Mouse (Mus musculus) G1E (cell line): ENCODE results near the gene Slc15a1. TPM values are rescaled to one million over a fixed set of nuclear protein-coding genes. Genes with fewer than 3 reads are reported as not detected.

Experiments used
- ATAC-seq: 2 replicates; pipeline ENCODE4 v1.8.0; 2016; ENCODE audit warnings: mild to moderate bottlenecking; ENCODE audit not compliant: insufficient number of reproducible peaks, poor library complexity, low FRiP score, severe bottlenecking; ENCODE audit errors: extremely low read depth
- DNase-seq: peaks from one replicate; pipeline ENCODE4 v3.0.0; 2012; ENCODE audit warnings: low spot score
- H3K27me3 ChIP-seq: 2 replicates; pipeline ENCODE4 v1.6.1; 2012; ENCODE audit warnings: mild to moderate bottlenecking, low read length, inconsistent platforms; ENCODE audit not compliant: insufficient read depth
- H3K36me3 ChIP-seq: replicated peaks from 2 replicates; pipeline ENCODE3; 2012; ENCODE audit warnings: mild to moderate bottlenecking, inconsistent platforms
- H3K4me1 ChIP-seq: 2 replicates; pipeline ENCODE4 v1.6.1; 2012; ENCODE audit warnings: low read depth, low read length, inconsistent platforms, mixed read lengths; ENCODE audit not compliant: insufficient read depth
- H3K4me3 ChIP-seq: 2 replicates; pipeline ENCODE4 v1.5.1; 2012; ENCODE audit warnings: low read depth, mild to moderate bottlenecking, inconsistent platforms, low read length, moderate library complexity, mixed read lengths
- H3K9me3 ChIP-seq: replicated peaks from 2 replicates; pipeline ENCODE4 v1.6.1; 2012; ENCODE audit warnings: inconsistent platforms
- CTCF ChIP-seq: IDR thresholded peaks from 2 replicates; pipeline ENCODE4 v1.5.1; 2012; ENCODE audit warnings: low read depth, low read length, inconsistent platforms, mixed read lengths
- GATA1 ChIP-seq: IDR thresholded peaks from 2 replicates; pipeline ENCODE4 v1.6.1; 2012; ENCODE audit warnings: borderline replicate concordance, low read length, inconsistent platforms, mixed read lengths
- GATA2 ChIP-seq: IDR thresholded peaks from 2 replicates; pipeline ENCODE4 v1.6.1; 2012; ENCODE audit warnings: low read depth, low read length, inconsistent platforms, borderline replicate concordance
- POLR2AphosphoS5 ChIP-seq: IDR thresholded peaks from 2 replicates; pipeline ENCODE4 v1.6.1; 2012; ENCODE audit warnings: low read depth, low read length, inconsistent platforms; ENCODE audit not compliant: insufficient replicate concordance
- TAL1 ChIP-seq: conservative IDR thresholded peaks from 2 replicates; pipeline ENCODE4 v1.6.1; 2012; ENCODE audit warnings: low read depth, low read length, inconsistent platforms, mixed read lengths
- polyA plus RNA-seq: library from polyadenylated mRNA; stranded (reverse); fragments of >175 nt; gene quantifications from 2 replicates; pipeline ENCODE4 v1.2.3, GENCODE M21; 2012
- total RNA-seq, 2 experiments: library from RNA; stranded (forward) in 1 of 2; stranded (reverse) in 1 of 2; fragments of 200-1000 nt in 1 of 2; fragments of >200 nt in 1 of 2; fragmentation: Nextera tagmentation in 1 of 2; gene quantifications; 2 replicates each; pipeline ENCODE4 v1.2.3; 2014 to 2017

The Slc15a1 gene
- total and polyA plus RNA-seq, 3 experiments, result 0.05 TPM; not detected in 2

GRCm38 (mm10) chr14:121425004-121425793, 79.9 kb downstream of the Slc15a1 start:
- Histone ChIP-seq H3K4me1 (peaks cover 40% of the 10 kb centered on the region), H3K27me3 (peaks cover 7% of the 10 kb centered on the region; the same call in 1 of the 2 replicates), H3K36me3 (no peaks in the 10 kb centered on the region), H3K4me3 (no peak overlapping the region; the same call in 1 of the 2 replicates), H3K9me3 (peaks cover 2% of the 10 kb centered on the region; the same call in 1 of the 2 replicates)
- TF ChIP-seq POLR2AphosphoS5, result peak; percentile 64; the same call in 1 of the 2 replicates
- TF ChIP-seq CTCF, result no peak
- no peak for TF ChIP-seq GATA2
- no peak for ATAC-seq
- DNase-seq, result no peak

- H3K9me3 ChIP-seq, result peaks cover 2% of the 10 kb centered on the region; the same call in 1 of the 2 replicates
- no peaks in the 10 kb centered on the region for H3K36me3 ChIP-seq
- DNase-seq, result peak; percentile 43
- peaks cover 3% of the 10 kb centered on the region; the same call in 1 of the 2 replicates for H3K27me3 ChIP-seq
- TF ChIP-seq GATA2, result no peak
- no peak for TF ChIP-seq TAL1
- no peak for TF ChIP-seq CTCF
- no peak for TF ChIP-seq POLR2AphosphoS5
- no peak for TF ChIP-seq GATA1
- peaks cover 37% of the 10 kb centered on the region for H3K4me1 ChIP-seq
- ATAC-seq, result no peak
- H3K4me3 ChIP-seq, result peak overlapping the region; percentile 5; the same call in 1 of the 2 replicates
Measured at GRCm38 (mm10) chr14:121423341-121423751, 81.7 kb downstream of the Slc15a1 start.

GRCm38 (mm10) chr14:121422664-121423340, 82.2 kb downstream of the Slc15a1 start:
- Histone ChIP-seq H3K4me1 (peaks cover 31% of the 10 kb centered on the region), H3K9me3 (peaks cover 2% of the 10 kb centered on the region; the same call in 1 of the 2 replicates), H3K27me3 (peaks cover 4% of the 10 kb centered on the region; the same call in 1 of the 2 replicates), H3K36me3 (no peaks in the 10 kb centered on the region), H3K4me3 (peak overlapping the region; percentile 37; the same call in 1 of the 2 replicates)
- DNase-seq (peak; percentile 68), ATAC-seq (peak; percentile 88)
- no peak for TF ChIP-seq POLR2AphosphoS5
- TF ChIP-seq TAL1, result peak; percentile 18; the same call in 1 of the 2 replicates
- TF ChIP-seq GATA1, result no peak

GRCm38 (mm10) chr14:121422000-121422399, 83.1 kb downstream of the Slc15a1 start:
- no peak for DNase-seq
- Histone ChIP-seq H3K36me3 (no peaks in the 10 kb centered on the region), H3K4me3 (no peak overlapping the region; the same call in 1 of the 2 replicates), H3K4me1 (peaks cover 26% of the 10 kb centered on the region), H3K27me3 (peaks cover 9% of the 10 kb centered on the region), H3K9me3 (peaks cover 2% of the 10 kb centered on the region; the same call in 1 of the 2 replicates)
- no peak for TF ChIP-seq GATA2
- no peak for TF ChIP-seq GATA1
- no peak for TF ChIP-seq TAL1
- TF ChIP-seq POLR2AphosphoS5, result no peak
- TF ChIP-seq CTCF, result no peak
- ATAC-seq, result no peak

- no peaks in the 10 kb centered on the region for H3K36me3 ChIP-seq
- TF ChIP-seq CTCF (no peak), GATA1 (no peak), GATA2 (no peak)
- peaks cover 13% of the 10 kb centered on the region for H3K27me3 ChIP-seq
- no peak for ATAC-seq
- no peak overlapping the region for H3K4me3 ChIP-seq
- DNase-seq, result no peak
- peaks cover 2% of the 10 kb centered on the region; the same call in 1 of the 2 replicates for H3K9me3 ChIP-seq
- peaks cover 9% of the 10 kb centered on the region for H3K4me1 ChIP-seq
Measured at GRCm38 (mm10) chr14:121417594-121417993, 87.5 kb downstream of the Slc15a1 start.

GRCm38 (mm10) chr14:121416626-121417319, 88.3 kb downstream of the Slc15a1 start:
- DNase-seq, result no peak
- Histone ChIP-seq H3K4me3 (no peak overlapping the region), H3K36me3 (no peaks in the 10 kb centered on the region), H3K9me3 (peaks cover 2% of the 10 kb centered on the region; the same call in 1 of the 2 replicates), H3K27me3 (peaks cover 13% of the 10 kb centered on the region), H3K4me1 (peaks cover 2% of the 10 kb centered on the region; the same call in 1 of the 2 replicates)
- ATAC-seq, result 0 out of 2 replicates have a peak, but pooled peaks have one; percentile 42
- TF ChIP-seq GATA2, result no peak
- no peak for TF ChIP-seq TAL1
- no peak for TF ChIP-seq CTCF
- TF ChIP-seq GATA1, result no peak
- no peak for TF ChIP-seq POLR2AphosphoS5
